Mouse (Mus musculus) brown adipose tissue, adult 24 weeks (tissue): ENCODE results near the gene Tomm22. TPM values are rescaled to one million over a fixed set of nuclear protein-coding genes. Genes with fewer than 3 reads are reported as not detected.
A peak's percentile ranks its signal among the peaks of the same experiment; 100 is the strongest.
"Not testable (repeated sequence)": the region's sequence is repeated elsewhere in the genome, so short reads cannot be mapped to it uniquely, and the experiment has no call there.

Experiments used
- H3K27ac ChIP-seq: fragments of 200-500 bp; replicated peaks from 2 replicates; pipeline ENCODE4 v1.5.1; 2012; ENCODE audit warnings: low read depth, mild to moderate bottlenecking, low read length
- H3K4me1 ChIP-seq: fragments of 200-500 bp; 2 replicates; pipeline ENCODE4 v1.6.1; 2012; ENCODE audit warnings: low read length, mixed read lengths; ENCODE audit not compliant: control insufficient read depth, insufficient read depth, insufficient read length
- H3K4me3 ChIP-seq: fragments of 200-500 bp; 2 replicates; pipeline ENCODE4 v1.5.1; 2012; ENCODE audit warnings: low read depth, mild to moderate bottlenecking, low read length, moderate library complexity; ENCODE audit not compliant: insufficient read depth
- polyA plus RNA-seq: library from polyadenylated mRNA; stranded (reverse); fragments of >200 nt; gene quantifications from 2 replicates; pipeline ENCODE4 v1.2.4, GENCODE M21; 2012; ENCODE audit not compliant: missing spikeins, insufficient read depth, insufficient read length

The Tomm22 gene
- polyA plus RNA-seq, 1 experiment, result 185 TPM

- not testable (repeated sequence) for H3K27ac ChIP-seq, H3K4me1 ChIP-seq
- H3K4me3 ChIP-seq, result peak overlapping the region; percentile 39
Observed at GRCm38 (mm10) chr15:79671828-79672348, 1.2 kb downstream of the Tomm22 start.

- Histone ChIP-seq H3K27ac (no peak overlapping the region), H3K4me3 (no peak overlapping the region), H3K4me1 (peaks cover 7% of the 10 kb centered on the region; the same call in 1 of the 2 replicates)
Observed at GRCm38 (mm10) chr15:79677936-79678335, 7.3 kb downstream of the Tomm22 start.

- H3K27ac ChIP-seq, result no peak overlapping the region
- H3K4me1 ChIP-seq, result peaks cover 35% of the 10 kb centered on the region
- no peak overlapping the region for H3K4me3 ChIP-seq
Observed at GRCm38 (mm10) chr15:79681973-79682372, 11.3 kb downstream of the Tomm22 start.

- peaks cover 35% of the 10 kb centered on the region for H3K4me1 ChIP-seq
- H3K4me3 ChIP-seq, result no peak overlapping the region
- H3K27ac ChIP-seq, result no peak overlapping the region; the same call in 1 of the 2 replicates
Observed at GRCm38 (mm10) chr15:79683146-79683545, 12.5 kb downstream of the Tomm22 start.

GRCm38 (mm10) chr15:79683707-79684465 is 13.2 kb downstream of the Tomm22 start:
- peak overlapping the region; percentile 2; the same call in 1 of the 2 replicates for H3K27ac ChIP-seq
- H3K4me3 ChIP-seq, result peak overlapping the region; percentile 91
- peaks cover 36% of the 10 kb centered on the region for H3K4me1 ChIP-seq

GRCm38 (mm10) chr15:79684616-79685015 is 14.0 kb downstream of the Tomm22 start:
- Histone ChIP-seq H3K4me3 (peak overlapping the region; percentile 91), H3K4me1 (peaks cover 35% of the 10 kb centered on the region), H3K27ac (peak overlapping the region; percentile 32; the same call in 1 of the 2 replicates)

- H3K4me1 ChIP-seq, result peaks cover 34% of the 10 kb centered on the region
- peak overlapping the region; percentile 32; the same call in 1 of the 2 replicates for H3K27ac ChIP-seq
- H3K4me3 ChIP-seq, result peak overlapping the region; percentile 91
Observed at GRCm38 (mm10) chr15:79685141-79685641, 14.5 kb downstream of the Tomm22 start.

GRCm38 (mm10) chr15:79686046-79686869 is 15.6 kb downstream of the Tomm22 start:
- Histone ChIP-seq H3K4me3 (peak overlapping the region; percentile 91), H3K27ac (peak overlapping the region; percentile 32), H3K4me1 (peaks cover 34% of the 10 kb centered on the region)

GRCm38 (mm10) chr15:79687175-79687574 is 16.5 kb downstream of the Tomm22 start:
- Histone ChIP-seq H3K4me3 (peak overlapping the region; percentile 91), H3K27ac (peak overlapping the region; percentile 91), H3K4me1 (peaks cover 33% of the 10 kb centered on the region)

GRCm38 (mm10) chr15:79687646-79688267 is 17.1 kb downstream of the Tomm22 start, which contains the start of gene Josd1:
Gene Josd1 (minus strand): TSS chr15:79687919.
- Histone ChIP-seq H3K27ac (peak within 1 kb of the TSS; percentile 95), H3K4me3 (peak within 1 kb of the TSS; percentile 91), H3K4me1 (peaks cover 33% of the 10 kb centered on the region)

- Histone ChIP-seq H3K4me1 (peaks cover 29% of the 10 kb centered on the region), H3K27ac (peak overlapping the region; percentile 95), H3K4me3 (peak overlapping the region; percentile 91)
Observed at GRCm38 (mm10) chr15:79688268-79688956, 17.8 kb downstream of the Tomm22 start.

GRCm38 (mm10) chr15:79689662-79690425 is 19.2 kb downstream of the Tomm22 start:
- H3K27ac ChIP-seq, result no peak overlapping the region
- H3K4me3 ChIP-seq, result peak overlapping the region; percentile 44
- peaks cover 22% of the 10 kb centered on the region for H3K4me1 ChIP-seq

- Histone ChIP-seq H3K27ac (no peak within 1 kb of the TSS), H3K4me3 (peak within 1 kb of the TSS; percentile 73), H3K4me1 (peaks cover 16% of the 10 kb centered on the region)
Observed at GRCm38 (mm10) chr15:79690426-79691022, 19.9 kb downstream of the Tomm22 start, which contains the start of gene Gtpbp1. Gene Gtpbp1 (plus strand): TSS chr15:79690845.
